ENCODE assay signal across 9 mouse cellular contexts in genomic region chr15:97907202-97907601, GRCm38 (mm10). TPM values are rescaled to one million over a fixed set of nuclear protein-coding genes. Genes with fewer than 3 reads are reported as not detected.
DNase-seq lines count a peak whose midpoint lies in the region; ATAC-seq and TF ChIP-seq lines count a peak whose summit lies in the region.
"Had no signal": no experiment of that assay in that cellular context is flagged by ENCODE, and none has a peak within 500 bp of the region (broad histone marks: within the 10 kb centered on the region; RNA-seq: fewer than 3 reads in every experiment).

No protein-coding gene starts in this region.

- peak overlapping the region; percentile 94 for H3K4me2 ChIP-seq in heart, postnatal 0 days (ENCODE audit: low read depth, low read length)
- peak overlapping the region; percentile 89 for H3K4me2 ChIP-seq in lung, embryonic 15.5 days

- H3K27me3 ChIP-seq in heart, adult 2 months (ENCODE audit: control insufficient read depth, insufficient read depth, low read length): peaks cover 1% of the 10 kb centered on the region; the same call in 1 of the 2 replicates
- H3K27me3 ChIP-seq in heart, postnatal 0 days (ENCODE audit: control insufficient read depth, insufficient read depth, low read length): peaks cover 45% of the 10 kb centered on the region
- H3K27me3 ChIP-seq in lung, embryonic 15.5 days: peaks cover 41% of the 10 kb centered on the region
- H3K27me3 ChIP-seq in cerebellum, adult 2 months (ENCODE audit: control insufficient read depth, insufficient read depth, low read length): peaks cover 7% of the 10 kb centered on the region; the same call in 1 of the 2 replicates

- H3K4me3 ChIP-seq in heart, adult 2 months: peak overlapping the region; percentile 56; the same call in 1 of the 2 replicates
- peak overlapping the region; percentile 58 for H3K4me3 ChIP-seq in heart, postnatal 0 days (ENCODE audit: low read depth, low read length)
- H3K4me3 ChIP-seq in lung, embryonic 15.5 days: peak overlapping the region; percentile 48
- no peak overlapping the region for H3K4me3 ChIP-seq in cerebellum, adult 2 months (replicated peaks; ENCODE audit: insufficient read depth, low read depth, low read length)

- no peaks in the 10 kb centered on the region for H3K79me2 ChIP-seq in heart, adult 2 months (replicated peaks; ENCODE audit: control insufficient read depth, insufficient read depth, low read length)

- H3K27ac ChIP-seq in heart, adult 2 months: no peak overlapping the region
- no peak overlapping the region for H3K27ac ChIP-seq in heart, postnatal 0 days (ENCODE audit: low read depth)
- H3K27ac ChIP-seq in lung, embryonic 15.5 days: no peak overlapping the region
- H3K27ac ChIP-seq in cerebellum, adult 2 months (ENCODE audit: insufficient read depth, low read length): no peak overlapping the region
- H3K27ac ChIP-seq: neural tube, embryonic 13.5 days had no signal

- peaks cover 3% of the 10 kb centered on the region for H3K4me1 ChIP-seq in heart, adult 2 months (ENCODE audit: control insufficient read depth, insufficient read depth, low read length)
- peaks cover 12% of the 10 kb centered on the region for H3K4me1 ChIP-seq in heart, postnatal 0 days (ENCODE audit: control insufficient read depth, insufficient read depth)
- peaks cover 23% of the 10 kb centered on the region for H3K4me1 ChIP-seq in lung, embryonic 15.5 days
- peaks cover 9% of the 10 kb centered on the region for H3K4me1 ChIP-seq in cerebellum, adult 2 months (ENCODE audit: control insufficient read depth, insufficient read depth, low read length)

- WGBS in heart, adult 2 months: 37% methylated on average over 5 of the region's 5 CpGs
- WGBS in heart, postnatal 0 days: 42% methylated on average over 5 of the region's 5 CpGs
- WGBS in lung, embryonic 15.5 days: 50% methylated on average over 5 of the region's 5 CpGs
- 48% methylated on average over 5 of the region's 5 CpGs for WGBS in cerebellum, adult 2 months

- H3K9me3 ChIP-seq in heart, postnatal 0 days (replicated peaks; ENCODE audit: control insufficient read depth, low read length): no peaks in the 10 kb centered on the region
- no peaks in the 10 kb centered on the region for H3K9me3 ChIP-seq in lung, embryonic 15.5 days
- H3K9me3 ChIP-seq: neural tube, embryonic 13.5 days had no signal

- DNase-seq in heart, adult 2 months: no peak
- DNase-seq in heart, postnatal 36 days: no peak
- peak; percentile 28 for DNase-seq in CD4-positive, CD25-positive, alpha-beta regulatory T cell, adult 2 months (ENCODE audit: low read depth, low spot score)
- no peak for DNase-seq in heart, postnatal 0 days (ENCODE audit: low spot score)
- no peak for DNase-seq in layer of hippocampus, postnatal 10 days (ENCODE audit: low spot score in 2 of 2)
- DNase-seq in cerebellum, adult 2 months: no peak
- DNase-seq in frontal cortex, postnatal 25 days (ENCODE audit: low spot score in 2 of 2): no peak

- no peak overlapping the region for H3K9ac ChIP-seq in heart, adult 2 months (ENCODE audit: low read depth, low read length)
- H3K9ac ChIP-seq in heart, postnatal 0 days (replicated peaks; ENCODE audit: low read depth, low read length): no peak overlapping the region
- no peak overlapping the region for H3K9ac ChIP-seq in lung, embryonic 15.5 days

- TF ChIP-seq POLR2A in heart, adult 2 months (IDR thresholded peaks at IDR 0.05; ENCODE audit: insufficient read depth, low read depth, low read length): no peak
- TF ChIP-seq POLR2A in cerebellum, adult 2 months (IDR thresholded peaks at IDR 0.05; ENCODE audit: borderline replicate concordance, insufficient read depth, low read length): no peak

- TF ChIP-seq EP300 in heart, adult 2 months (IDR thresholded peaks at IDR 0.05; ENCODE audit: insufficient read depth, low read depth, low read length): no peak
- no peak for TF ChIP-seq EP300 in heart, postnatal 0 days (IDR thresholded peaks at IDR 0.05; ENCODE audit: low read depth)

- intact Hi-C loops in heart, adult 2 months (cut with DNase I): no loop called here
- intact Hi-C loops in heart, postnatal 36 days (cut with DNase I): no loop called here

- no peak for ATAC-seq in heart, postnatal 0 days (ENCODE audit: insufficient read depth, low read depth)
- no peak for ATAC-seq in lung, embryonic 15.5 days (ENCODE audit: borderline replicate concordance, extremely low read depth, low FRiP score, low TSS enrichment)

- no peak for TF ChIP-seq CTCF in heart, adult 2 months (IDR thresholded peaks at IDR 0.05)
- no peak for TF ChIP-seq CTCF in heart, postnatal 0 days (IDR thresholded peaks at IDR 0.05; ENCODE audit: low read depth)
- no peak for TF ChIP-seq CTCF in cerebellum, adult 2 months (IDR thresholded peaks at IDR 0.05; ENCODE audit: borderline replicate concordance, insufficient read depth, low read depth, low read length)

- no peaks in the 10 kb centered on the region for H3K36me3 ChIP-seq in heart, adult 2 months (ENCODE audit: control insufficient read depth, insufficient read depth, low read length)
- no peaks in the 10 kb centered on the region for H3K36me3 ChIP-seq in heart, postnatal 0 days (replicated peaks; ENCODE audit: control insufficient read depth, insufficient read depth, low read length)
- H3K36me3 ChIP-seq in lung, embryonic 15.5 days: no peaks in the 10 kb centered on the region
- H3K36me3 ChIP-seq: neural tube, embryonic 13.5 days had no signal

RNA-seq across cellular contexts. Expression of gene Vdr, which starts 3.2 kb away (rescaled TPM):
- 1 to 10 TPM; 1.1 to 2.0 TPM for total RNA-seq in heart, adult 2 months (2021)
- 2.3 and 2.7 TPM in 2 replicates for polyA plus RNA-seq in heart, adult 2 months (2012; rRNA removed)
- total RNA-seq in heart, postnatal 36 days (2021): 1 to 10 TPM; 1.6 to 1.7 TPM
- 0.15 and 1.7 TPM in 2 replicates for total RNA-seq in heart, postnatal 0 days (2014; rRNA removed; ENCODE audit: low replicate concordance)
- polyA plus RNA-seq in heart, postnatal 0 days (2015; fragmentation: Nextera tagmentation; extraction: Ambion mirVana): 1.3 and 2.6 TPM in 2 replicates
- polyA plus RNA-seq in lung, embryonic 15.5 days (2015; fragmentation: Nextera tagmentation; extraction: Ambion mirVana): 0.52 and 0.81 TPM in 2 replicates
- under 1 TPM in 1 of 2 experiments, not detected in 1; 0.07 TPM for total RNA-seq in layer of hippocampus, postnatal 10 days (2021)
- 0.41 and 0.46 TPM in 2 replicates for polyA plus RNA-seq in cerebellum, adult 2 months (2012; rRNA removed)

RNA-seq across cellular contexts. Expression of gene Tmem106c, which starts 56.8 kb away (rescaled TPM):
- 10 to 100 TPM; 10.2 to 11.1 TPM for total RNA-seq in heart, adult 2 months (2021)
- 21.9 and 37.0 TPM in 2 replicates for polyA plus RNA-seq in heart, adult 2 months (2012; rRNA removed)
- 10 to 100 TPM; 10.6 to 12.0 TPM for total RNA-seq in heart, postnatal 36 days (2021)
- 20.3 and 94.1 TPM in 2 replicates for total RNA-seq in heart, postnatal 0 days (2014; rRNA removed; ENCODE audit: low replicate concordance)
- 33.1 and 34.3 TPM in 2 replicates for polyA plus RNA-seq in heart, postnatal 0 days (2015; fragmentation: Nextera tagmentation; extraction: Ambion mirVana)
- polyA plus RNA-seq in lung, embryonic 15.5 days (2015; fragmentation: Nextera tagmentation; extraction: Ambion mirVana): 41.4 and 45.7 TPM in 2 replicates
- total RNA-seq in layer of hippocampus, postnatal 10 days (2021): 10 to 100 TPM; 20.1 to 22.2 TPM
- polyA plus RNA-seq in cerebellum, adult 2 months (2012; rRNA removed): 74.1 and 74.5 TPM in 2 replicates
